Mouse (Mus musculus) neutrophil, adult 65 days (primary cell): Measurements from ENCODE around the gene Srrt. TPM values are rescaled to one million over a fixed set of nuclear protein-coding genes. Genes with fewer than 3 reads are reported as not detected.

Experiments used
- total RNA-seq: library from RNA; stranded (reverse); gene quantifications from 2 replicates; pipeline ENCODE4 v1.2.4, GENCODE M21; 2023

Gene Srrt
- 182 and 213 TPM in 2 replicates for total RNA-seq

GRCm38 (mm10) chr5:137307071-137307912, at the start of gene Srrt:
Gene Srrt, minus strand, starts transcription at chr5:137307674.

GRCm38 (mm10) chr5:137349384-137350204, 42.1 kb upstream of the Srrt start, which contains the start of gene Ephb4:
Gene Ephb4, plus strand, starts transcription at chr5:137350109.

GRCm38 (mm10) chr5:137333512-137334174, 26.2 kb upstream of the Srrt start, which contains the start of gene Slc12a9:
Gene Slc12a9, minus strand, starts transcription at chr5:137333597.

GRCm38 (mm10) chr5:137314193-137315083, 7.0 kb upstream of the Srrt start, which contains the start of gene Trip6:
Gene Trip6, minus strand, starts transcription at chr5:137314404.

GRCm38 (mm10) chr5:137293839-137294743, 13.4 kb downstream of the Srrt start, which contains the start of gene Ufsp1:
Gene Ufsp1, plus strand, starts transcription at chr5:137294629.

GRCm38 (mm10) chr5:137287032-137287952, 20.2 kb downstream of the Srrt start, which contains the start of gene Ache:
Gene Ache, plus strand, starts transcription at chr5:137287519.

Other genes with a start within 250 kb of the Srrt start
- gene Serpine1, start 235.4 kb downstream of the Srrt start, total RNA-seq: not detected in 2 replicates
- gene Trim56, start 191.5 kb downstream of the Srrt start, total RNA-seq: 38.6 and 42.1 TPM in 2 replicates
- not detected in 2 replicates for gene Muc3, start 158.4 kb downstream of the Srrt start, total RNA-seq
- 1.7 and 4.4 TPM in 2 replicates for gene Muc3a, start 95.3 kb downstream of the Srrt start, total RNA-seq
- 1.6 and 1.7 TPM in 2 replicates for gene Ache, start 20.2 kb downstream of the Srrt start, total RNA-seq
- gene Ufsp1, start 13.0 kb downstream of the Srrt start, total RNA-seq: 1.2 and 2.1 TPM in 2 replicates
- gene Trip6, start 6.7 kb upstream of the Srrt start, total RNA-seq: 4.7 and 6.4 TPM in 2 replicates
- 28.8 and 38.1 TPM in 2 replicates for gene Slc12a9, start 25.9 kb upstream of the Srrt start, total RNA-seq
- not detected in 2 replicates for gene Ephb4, start 42.4 kb upstream of the Srrt start, total RNA-seq
- gene Zan, start 169.4 kb upstream of the Srrt start, total RNA-seq: 0.06 TPM in 1 of 2 replicates, not detected in the other
- gene Pop7, start 194.8 kb upstream of the Srrt start, total RNA-seq: 13.0 and 17.8 TPM in 2 replicates
- 46.2 and 60.4 TPM in 2 replicates for gene Gigyf1, start 210.9 kb upstream of the Srrt start, total RNA-seq
- not detected in 2 replicates for gene Epo, start 225.6 kb upstream of the Srrt start, total RNA-seq
- gene Gnb2, start 225.8 kb upstream of the Srrt start, total RNA-seq: 956 and 1,045 TPM in 2 replicates
- not detected in 2 replicates for gene Actl6b, start 245.8 kb upstream of the Srrt start, total RNA-seq